Mouse (Mus musculus) limb, embryonic 14.5 days (tissue): ENCODE measurements at regions not wholly inside any gene's neighbourhood (a gene's known extent, or its start where the extent isn't known, plus 50 kb on each side); places are given as distances from the start of the nearest gene placed in this dataset.

Source experiments
- ATAC-seq: fragments of 200-750 bp; cut with Nextera tagmentation; 2 replicates; pipeline ENCODE4 v1.8.0; 2017; ENCODE audit warnings: low read depth, moderate number of reproducible peaks, moderate TSS enrichment; ENCODE audit not compliant: low FRiP score
- DNase-seq: peaks from one replicate; pipeline ENCODE4 v3.0.0-alpha.2; 2015; ENCODE audit warnings: low spot score
- H3K27ac ChIP-seq: fragments of 300-500 bp; sonication (generic); replicated peaks from 2 replicates; pipeline ENCODE4 v1.5.1; 2014; ENCODE audit warnings: low read depth, mild to moderate bottlenecking, low read length, moderate library complexity, mixed read lengths
- H3K27me3 ChIP-seq: fragments of 300-500 bp; sonication (generic); 2 replicates; pipeline ENCODE4 v1.6.1; 2014; ENCODE audit warnings: low read length, mixed read lengths; ENCODE audit not compliant: control insufficient read depth, insufficient read depth
- H3K36me3 ChIP-seq: fragments of 300-500 bp; sonication (generic); 2 replicates; pipeline ENCODE4 v1.6.1; 2014; ENCODE audit warnings: mild to moderate bottlenecking, low read length, moderate library complexity, mixed read lengths; ENCODE audit not compliant: control insufficient read depth, insufficient read depth
- H3K4me1 ChIP-seq: fragments of 300-500 bp; sonication (generic); 2 replicates; pipeline ENCODE4 v1.6.1; 2014; ENCODE audit warnings: antibody characterized with exemption, low read length, mixed read lengths; ENCODE audit not compliant: control insufficient read depth, insufficient read depth
- H3K4me2 ChIP-seq: fragments of 300-500 bp; sonication (generic); replicated peaks from 2 replicates; pipeline ENCODE4 v1.6.1; 2014; ENCODE audit warnings: low read depth, mild to moderate bottlenecking, low read length, moderate library complexity; ENCODE audit not compliant: severe bottlenecking
- H3K4me3 ChIP-seq: fragments of 300-500 bp; sonication (generic); replicated peaks from 2 replicates; pipeline ENCODE4 v1.5.1; 2014; ENCODE audit warnings: low read length
- H3K9ac ChIP-seq: fragments of 300-500 bp; sonication (generic); 2 replicates; pipeline ENCODE4 v1.6.1; 2014; ENCODE audit warnings: mild to moderate bottlenecking, low read depth, low read length, moderate library complexity; ENCODE audit not compliant: severe bottlenecking
- H3K9me3 ChIP-seq: fragments of 300-500 bp; sonication (generic); 2 replicates; pipeline ENCODE4 v1.6.1; 2016; ENCODE audit warnings: low read length; ENCODE audit not compliant: control insufficient read depth
- POLR2A ChIP-seq: fragments of 200-500 bp; IDR thresholded peaks from 2 replicates; pipeline ENCODE4 v1.8.0; 2012; ENCODE audit warnings: inconsistent platforms, mild to moderate bottlenecking, moderate library complexity, borderline replicate concordance; ENCODE audit not compliant: insufficient read depth, insufficient read length; ENCODE audit errors: extremely low read depth
- WGBS: fragments of 180-500 bp; shearing (Covaris S2); extraction: QIAGEN DNeasy Blood & Tissue Kit; methylation state at CpG from one replicate; pipeline ENCODE4 v1.1.7; 2014; 5-methylcytosine and 5-hydroxymethylcytosine counted together

- no peak overlapping the region for H3K27ac ChIP-seq
- no peaks in the 10 kb centered on the region for H3K36me3 ChIP-seq
- no peak overlapping the region for H3K4me2 ChIP-seq
- ATAC-seq (no peak), DNase-seq (no peak)
- no peak overlapping the region for H3K4me3 ChIP-seq
- WGBS = 59% methylated on average over 6 of the region's 6 CpGs
- no peak for TF ChIP-seq POLR2A
- H3K9ac ChIP-seq = no peak overlapping the region
- no peaks in the 10 kb centered on the region for H3K27me3 ChIP-seq
- no peaks in the 10 kb centered on the region for H3K9me3 ChIP-seq
- H3K4me1 ChIP-seq = peaks cover 5% of the 10 kb centered on the region; the same call in 1 of the 2 replicates
Measured at GRCm38 (mm10) chr8:86204421-86205229, 363.9 kb downstream of the Phkb start.

- DNase-seq (no peak), ATAC-seq (no peak)
- H3K36me3 ChIP-seq = no peaks in the 10 kb centered on the region
- H3K9me3 ChIP-seq = no peaks in the 10 kb centered on the region
- TF ChIP-seq POLR2A = no peak
- WGBS = 65% methylated on average over 9 of the region's 9 CpGs
- no peak overlapping the region for H3K9ac ChIP-seq
- H3K27ac ChIP-seq = no peak overlapping the region
- no peaks in the 10 kb centered on the region for H3K27me3 ChIP-seq
- H3K4me3 ChIP-seq = no peak overlapping the region
- peaks cover 5% of the 10 kb centered on the region; the same call in 1 of the 2 replicates for H3K4me1 ChIP-seq
- H3K4me2 ChIP-seq = no peak overlapping the region
Measured at GRCm38 (mm10) chr8:86203107-86203506, 362.3 kb downstream of the Phkb start.

- Histone ChIP-seq H3K27ac (no peak overlapping the region), H3K4me2 (no peak overlapping the region), H3K4me3 (no peak overlapping the region), H3K4me1 (peaks cover 5% of the 10 kb centered on the region; the same call in 1 of the 2 replicates), H3K36me3 (no peaks in the 10 kb centered on the region), H3K9ac (no peak overlapping the region), H3K9me3 (no peaks in the 10 kb centered on the region), H3K27me3 (no peaks in the 10 kb centered on the region)
- ATAC-seq (no peak), DNase-seq (peak; percentile 11)
- WGBS = 46% methylated on average over 4 of the region's 4 CpGs
- TF ChIP-seq POLR2A = no peak
Measured at GRCm38 (mm10) chr8:86201830-86202229, 361.1 kb downstream of the Phkb start.

GRCm38 (mm10) chr8:86192262-86192661 lies 351.5 kb downstream of the Phkb start:
- Histone ChIP-seq H3K4me3 (no peak overlapping the region), H3K9me3 (no peaks in the 10 kb centered on the region), H3K36me3 (no peaks in the 10 kb centered on the region), H3K27me3 (no peaks in the 10 kb centered on the region), H3K4me1 (no peaks in the 10 kb centered on the region), H3K4me2 (no peak overlapping the region), H3K27ac (no peak overlapping the region), H3K9ac (no peak overlapping the region)
- DNase-seq (no peak), ATAC-seq (no peak)
- 78% methylated on average over 4 of the region's 4 CpGs for WGBS
- TF ChIP-seq POLR2A = no peak

DNA sequence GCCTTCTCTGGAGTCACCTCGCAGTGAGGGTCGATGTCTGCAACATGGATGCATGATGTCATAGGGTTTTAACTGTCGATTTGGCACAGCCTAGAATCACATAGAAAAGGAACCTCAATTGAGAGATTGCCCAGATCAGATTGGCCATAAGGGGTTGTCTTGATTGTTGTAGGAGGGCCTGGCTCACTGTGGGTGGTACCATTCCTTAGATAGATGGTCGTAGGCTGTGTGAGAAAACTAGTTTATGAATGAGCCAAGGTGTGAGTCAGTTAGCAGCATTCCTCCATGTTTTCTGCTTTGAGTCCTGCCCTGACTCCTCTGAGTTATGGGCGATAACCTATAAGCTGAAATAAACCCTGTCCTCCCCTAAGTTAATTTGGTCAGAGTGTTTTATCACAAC lies 343.9 kb downstream of the Phkb start:
- no peaks in the 10 kb centered on the region for H3K9me3 ChIP-seq
- H3K27ac ChIP-seq = no peak overlapping the region
- no peak for ATAC-seq
- no peaks in the 10 kb centered on the region for H3K27me3 ChIP-seq
- no peak overlapping the region for H3K4me2 ChIP-seq
- no peak overlapping the region for H3K9ac ChIP-seq
- H3K4me3 ChIP-seq = no peak overlapping the region
- H3K36me3 ChIP-seq = no peaks in the 10 kb centered on the region
- TF ChIP-seq POLR2A = no peak
- no peaks in the 10 kb centered on the region for H3K4me1 ChIP-seq
- WGBS = 79% methylated on average over 5 of the region's 5 CpGs
- no peak for DNase-seq
